Mouse (Mus musculus): ENCODE measurements at regions not wholly inside any gene's neighbourhood (a gene's known extent, or its start where the extent isn't known, plus 50 kb on each side); places are given as distances from the start of the nearest gene placed in this dataset.

- H3K36me3 ChIP-seq (ENCODE audit: control insufficient read depth, insufficient read depth, low read length, poor library complexity, severe bottlenecking): no peaks in the 10 kb centered on the region
- H3K27me3 ChIP-seq (ENCODE audit: control insufficient read depth, insufficient read depth, low read length, poor library complexity, severe bottlenecking): no peaks in the 10 kb centered on the region
- no peaks in the 10 kb centered on the region for H3K9me3 ChIP-seq (replicated peaks; ENCODE audit: control insufficient read depth, insufficient read depth, low read length, poor library complexity, severe bottlenecking)
- no peak overlapping the region for H3K4me3 ChIP-seq (ENCODE audit: low read depth, low read length)
- no peak overlapping the region for H3K9ac ChIP-seq (ENCODE audit: low read depth, poor library complexity, severe bottlenecking)
- no peak overlapping the region for H3K27ac ChIP-seq (ENCODE audit: insufficient read depth, low read length)
- TF ChIP-seq CTCF (IDR thresholded peaks at IDR 0.05; ENCODE audit: low read depth, low read length) (no peak), EP300 (IDR thresholded peaks at IDR 0.05; ENCODE audit: insufficient read depth, low read depth, low read length) (no peak), POLR2A (IDR thresholded peaks at IDR 0.05; ENCODE audit: insufficient read depth, low read length) (no peak)
- H3K4me1 ChIP-seq (ENCODE audit: control insufficient read depth, insufficient read depth, low read length): no peaks in the 10 kb centered on the region
These were observed 1523.6 kb upstream of the Gm8797 start for GRCm38 (mm10) chr3:4226986-4227385.

GRCm38 (mm10) chr3:4271361-4271760 lies 1479.2 kb upstream of the Gm8797 start:
- no peak for TF ChIP-seq CTCF (IDR thresholded peaks at IDR 0.05; ENCODE audit: low read depth, low read length)
- no peak for TF ChIP-seq EP300 (IDR thresholded peaks at IDR 0.05; ENCODE audit: insufficient read depth, low read depth, low read length)
- no peak for TF ChIP-seq POLR2A (IDR thresholded peaks at IDR 0.05; ENCODE audit: insufficient read depth, low read length)

GRCm38 (mm10) chr3:4274607-4275006 lies 1476.0 kb upstream of the Gm8797 start:
- TF ChIP-seq EP300 (IDR thresholded peaks at IDR 0.05; ENCODE audit: insufficient read depth, low read depth, low read length): no peak
- no peak for TF ChIP-seq CTCF (IDR thresholded peaks at IDR 0.05; ENCODE audit: low read depth, low read length)
- TF ChIP-seq POLR2A (IDR thresholded peaks at IDR 0.05; ENCODE audit: insufficient read depth, low read length): no peak
- no peak overlapping the region for H3K9ac ChIP-seq (ENCODE audit: low read depth, poor library complexity, severe bottlenecking)

More at GRCm38 (mm10) chr3:4271361-4271760, 1479.2 kb upstream of the Gm8797 start:
- no peak overlapping the region for H3K9ac ChIP-seq (ENCODE audit: low read depth, poor library complexity, severe bottlenecking)
- no peaks in the 10 kb centered on the region for H3K36me3 ChIP-seq (ENCODE audit: control insufficient read depth, insufficient read depth, low read length, poor library complexity, severe bottlenecking)
- H3K27me3 ChIP-seq (ENCODE audit: control insufficient read depth, insufficient read depth, low read length, poor library complexity, severe bottlenecking): no peaks in the 10 kb centered on the region
- no peak overlapping the region for H3K4me3 ChIP-seq (ENCODE audit: low read depth, low read length)
- H3K9me3 ChIP-seq (replicated peaks; ENCODE audit: control insufficient read depth, insufficient read depth, low read length, poor library complexity, severe bottlenecking): no peaks in the 10 kb centered on the region
- H3K27ac ChIP-seq (ENCODE audit: insufficient read depth, low read length): no peak overlapping the region
- H3K4me1 ChIP-seq (ENCODE audit: control insufficient read depth, insufficient read depth, low read length): no peaks in the 10 kb centered on the region

GRCm38 (mm10) chr3:4278042-4278441 lies 1472.6 kb upstream of the Gm8797 start:
- Histone ChIP-seq H3K27ac (ENCODE audit: insufficient read depth, low read length) (no peak overlapping the region), H3K4me3 (ENCODE audit: low read depth, low read length) (no peak overlapping the region), H3K36me3 (ENCODE audit: control insufficient read depth, insufficient read depth, low read length, poor library complexity, severe bottlenecking) (no peaks in the 10 kb centered on the region), H3K9me3 (replicated peaks; ENCODE audit: control insufficient read depth, insufficient read depth, low read length, poor library complexity, severe bottlenecking) (no peaks in the 10 kb centered on the region), H3K9ac (ENCODE audit: low read depth, poor library complexity, severe bottlenecking) (no peak overlapping the region), H3K4me1 (ENCODE audit: control insufficient read depth, insufficient read depth, low read length) (no peaks in the 10 kb centered on the region), H3K27me3 (ENCODE audit: control insufficient read depth, insufficient read depth, low read length, poor library complexity, severe bottlenecking) (no peaks in the 10 kb centered on the region)
- TF ChIP-seq CTCF (IDR thresholded peaks at IDR 0.05; ENCODE audit: low read depth, low read length): no peak
- no peak for TF ChIP-seq EP300 (IDR thresholded peaks at IDR 0.05; ENCODE audit: insufficient read depth, low read depth, low read length)
- no peak for TF ChIP-seq POLR2A (IDR thresholded peaks at IDR 0.05; ENCODE audit: insufficient read depth, low read length)

More at GRCm38 (mm10) chr3:4274607-4275006, 1476.0 kb upstream of the Gm8797 start:
- Histone ChIP-seq H3K27ac (ENCODE audit: insufficient read depth, low read length) (no peak overlapping the region), H3K9me3 (replicated peaks; ENCODE audit: control insufficient read depth, insufficient read depth, low read length, poor library complexity, severe bottlenecking) (no peaks in the 10 kb centered on the region), H3K4me1 (ENCODE audit: control insufficient read depth, insufficient read depth, low read length) (no peaks in the 10 kb centered on the region), H3K27me3 (ENCODE audit: control insufficient read depth, insufficient read depth, low read length, poor library complexity, severe bottlenecking) (no peaks in the 10 kb centered on the region), H3K36me3 (ENCODE audit: control insufficient read depth, insufficient read depth, low read length, poor library complexity, severe bottlenecking) (no peaks in the 10 kb centered on the region), H3K4me3 (ENCODE audit: low read depth, low read length) (no peak overlapping the region)

GRCm38 (mm10) chr3:4280366-4281020 lies 1470.1 kb upstream of the Gm8797 start:
- TF ChIP-seq EP300 (IDR thresholded peaks at IDR 0.05; ENCODE audit: insufficient read depth, low read depth, low read length) (no peak), POLR2A (IDR thresholded peaks at IDR 0.05; ENCODE audit: insufficient read depth, low read length) (no peak), CTCF (IDR thresholded peaks at IDR 0.05; ENCODE audit: low read depth, low read length) (no peak)
- Histone ChIP-seq H3K4me1 (ENCODE audit: control insufficient read depth, insufficient read depth, low read length) (no peaks in the 10 kb centered on the region), H3K27me3 (ENCODE audit: control insufficient read depth, insufficient read depth, low read length, poor library complexity, severe bottlenecking) (no peaks in the 10 kb centered on the region), H3K36me3 (ENCODE audit: control insufficient read depth, insufficient read depth, low read length, poor library complexity, severe bottlenecking) (no peaks in the 10 kb centered on the region), H3K9me3 (replicated peaks; ENCODE audit: control insufficient read depth, insufficient read depth, low read length, poor library complexity, severe bottlenecking) (no peaks in the 10 kb centered on the region), H3K4me3 (ENCODE audit: low read depth, low read length) (no peak overlapping the region), H3K27ac (ENCODE audit: insufficient read depth, low read length) (no peak overlapping the region), H3K9ac (ENCODE audit: low read depth, poor library complexity, severe bottlenecking) (no peak overlapping the region)

- Histone ChIP-seq H3K9ac (ENCODE audit: low read depth, poor library complexity, severe bottlenecking) (no peak overlapping the region), H3K9me3 (replicated peaks; ENCODE audit: control insufficient read depth, insufficient read depth, low read length, poor library complexity, severe bottlenecking) (no peaks in the 10 kb centered on the region), H3K36me3 (ENCODE audit: control insufficient read depth, insufficient read depth, low read length, poor library complexity, severe bottlenecking) (no peaks in the 10 kb centered on the region), H3K27ac (ENCODE audit: insufficient read depth, low read length) (no peak overlapping the region), H3K4me1 (ENCODE audit: control insufficient read depth, insufficient read depth, low read length) (no peaks in the 10 kb centered on the region), H3K4me3 (ENCODE audit: low read depth, low read length) (no peak overlapping the region), H3K27me3 (ENCODE audit: control insufficient read depth, insufficient read depth, low read length, poor library complexity, severe bottlenecking) (no peaks in the 10 kb centered on the region)
- TF ChIP-seq CTCF (IDR thresholded peaks at IDR 0.05; ENCODE audit: low read depth, low read length) (no peak), POLR2A (IDR thresholded peaks at IDR 0.05; ENCODE audit: insufficient read depth, low read length) (no peak)
These were observed 1469.5 kb upstream of the Gm8797 start for GRCm38 (mm10) chr3:4281092-4281491.

All from ES-Bruce4 (cell line).